Mouse (Mus musculus): Measurements from ENCODE around the gene Lhx2. TPM values are rescaled to one million over a fixed set of nuclear protein-coding genes. Genes with fewer than 3 reads are reported as not detected.

Lhx2 gene
- polyA plus RNA-seq (2014; fragmentation: Nextera tagmentation; extraction: Ambion mirVana) = 0.20 and 0.39 TPM in 2 replicates

GRCm38 (mm10) chr2:38338990-38339909, at the start of gene Lhx2:
Gene Lhx2, plus strand, starts transcription at chr2:38339281.
- no peak for TF ChIP-seq CTCF (IDR thresholded peaks at IDR 0.05; ENCODE audit: low read depth)
- peaks cover 95% of the 10 kb centered on the region for H3K27me3 ChIP-seq (ENCODE audit: insufficient read depth, low read length)
- no peaks in the 10 kb centered on the region for H3K4me1 ChIP-seq (ENCODE audit: insufficient read depth)
- peak within 1 kb of the TSS; percentile 40 for H3K4me3 ChIP-seq (ENCODE audit: low read depth, low read length)
- H3K36me3 ChIP-seq (ENCODE audit: insufficient read depth) = no peaks in the 10 kb centered on the region
- under 1% methylated on average over 63 of the region's 92 CpGs for WGBS
- peak within 1 kb of the TSS; percentile 34 for H3K9ac ChIP-seq
- H3K9me3 ChIP-seq (ENCODE audit: low read depth, low read length) = no peaks in the 10 kb centered on the region
- no peak within 1 kb of the TSS for H3K27ac ChIP-seq (ENCODE audit: low read depth)
- ATAC-seq (ENCODE audit: insufficient read depth) (peak; percentile 69; the same call in 1 of the 2 replicates), DNase-seq (peak; percentile 28)
- H3K4me2 ChIP-seq = peak within 1 kb of the TSS; percentile 73

- Histone ChIP-seq H3K4me1 (ENCODE audit: insufficient read depth) (no peaks in the 10 kb centered on the region), H3K27ac (ENCODE audit: low read depth) (no peak overlapping the region), H3K36me3 (ENCODE audit: insufficient read depth) (no peaks in the 10 kb centered on the region), H3K4me3 (ENCODE audit: low read depth, low read length) (no peak overlapping the region), H3K9ac (no peak overlapping the region), H3K27me3 (ENCODE audit: insufficient read depth, low read length) (no peaks in the 10 kb centered on the region), H3K4me2 (no peak overlapping the region), H3K9me3 (ENCODE audit: low read depth, low read length) (no peaks in the 10 kb centered on the region)
- TF ChIP-seq CTCF (IDR thresholded peaks at IDR 0.05; ENCODE audit: low read depth) = no peak
- no peak for ATAC-seq (ENCODE audit: insufficient read depth)
- WGBS = 77% methylated on average over 1 of the region's 1 CpGs
- no peak for DNase-seq
Observed at GRCm38 (mm10) chr2:38291526-38291925, 47.6 kb upstream of the Lhx2 start.

- H3K27me3 ChIP-seq (ENCODE audit: insufficient read depth, low read length) = no peaks in the 10 kb centered on the region
- H3K4me2 ChIP-seq = no peak overlapping the region
- no peak overlapping the region for H3K27ac ChIP-seq (ENCODE audit: low read depth)
- H3K9me3 ChIP-seq (ENCODE audit: low read depth, low read length) = no peaks in the 10 kb centered on the region
- no peak for DNase-seq
- ATAC-seq (ENCODE audit: insufficient read depth) = no peak
- H3K4me1 ChIP-seq (ENCODE audit: insufficient read depth) = peaks cover 1% of the 10 kb centered on the region; the same call in 1 of the 2 replicates
- 83% methylated on average over 4 of the region's 4 CpGs for WGBS
- H3K9ac ChIP-seq = no peak overlapping the region
- H3K4me3 ChIP-seq (ENCODE audit: low read depth, low read length) = no peak overlapping the region
- no peak for TF ChIP-seq CTCF (IDR thresholded peaks at IDR 0.05; ENCODE audit: low read depth)
- no peaks in the 10 kb centered on the region for H3K36me3 ChIP-seq (ENCODE audit: insufficient read depth)
Observed at GRCm38 (mm10) chr2:38295939-38296338, 43.1 kb upstream of the Lhx2 start.

- Histone ChIP-seq H3K27me3 (ENCODE audit: insufficient read depth, low read length) (no peaks in the 10 kb centered on the region), H3K4me1 (ENCODE audit: insufficient read depth) (peaks cover 3% of the 10 kb centered on the region; the same call in 1 of the 2 replicates), H3K27ac (ENCODE audit: low read depth) (no peak overlapping the region), H3K4me3 (ENCODE audit: low read depth, low read length) (no peak overlapping the region), H3K36me3 (ENCODE audit: insufficient read depth) (no peaks in the 10 kb centered on the region), H3K9me3 (ENCODE audit: low read depth, low read length) (no peaks in the 10 kb centered on the region), H3K4me2 (no peak overlapping the region), H3K9ac (no peak overlapping the region)
- WGBS = 28% methylated on average over 2 of the region's 2 CpGs
- TF ChIP-seq CTCF (IDR thresholded peaks at IDR 0.05; ENCODE audit: low read depth) = no peak
- DNase-seq (peak; percentile 51), ATAC-seq (ENCODE audit: insufficient read depth) (peak; percentile 56; the same call in 1 of the 2 replicates)
Observed at GRCm38 (mm10) chr2:38300941-38301340, 38.1 kb upstream of the Lhx2 start.

GRCm38 (mm10) chr2:38305152-38305551, 33.9 kb upstream of the Lhx2 start:
- peaks cover 3% of the 10 kb centered on the region; the same call in 1 of the 2 replicates for H3K4me1 ChIP-seq (ENCODE audit: insufficient read depth)
- 76% methylated on average over 1 of the region's 1 CpGs for WGBS

GRCm38 (mm10) chr2:38312921-38313320, 26.2 kb upstream of the Lhx2 start:
- no peak overlapping the region for H3K4me3 ChIP-seq (ENCODE audit: low read depth, low read length)
- TF ChIP-seq CTCF (IDR thresholded peaks at IDR 0.05; ENCODE audit: low read depth) = no peak
- no peak overlapping the region for H3K9ac ChIP-seq
- H3K36me3 ChIP-seq (ENCODE audit: insufficient read depth) = no peaks in the 10 kb centered on the region
- no peak overlapping the region for H3K27ac ChIP-seq (ENCODE audit: low read depth)
- H3K9me3 ChIP-seq (ENCODE audit: low read depth, low read length) = no peaks in the 10 kb centered on the region
- no peak for DNase-seq
- no peaks in the 10 kb centered on the region for H3K4me1 ChIP-seq (ENCODE audit: insufficient read depth)
- no peak for ATAC-seq (ENCODE audit: insufficient read depth)
- WGBS = 35% methylated on average over 3 of the region's 3 CpGs
- H3K4me2 ChIP-seq = no peak overlapping the region
- no peaks in the 10 kb centered on the region for H3K27me3 ChIP-seq (ENCODE audit: insufficient read depth, low read length)

More at GRCm38 (mm10) chr2:38305152-38305551, 33.9 kb upstream of the Lhx2 start:
- no peaks in the 10 kb centered on the region for H3K9me3 ChIP-seq (ENCODE audit: low read depth, low read length)
- no peak overlapping the region for H3K4me3 ChIP-seq (ENCODE audit: low read depth, low read length)
- no peak overlapping the region for H3K27ac ChIP-seq (ENCODE audit: low read depth)
- no peaks in the 10 kb centered on the region for H3K27me3 ChIP-seq (ENCODE audit: insufficient read depth, low read length)
- no peak overlapping the region for H3K9ac ChIP-seq
- ATAC-seq (ENCODE audit: insufficient read depth) (no peak), DNase-seq (no peak)
- H3K4me2 ChIP-seq = no peak overlapping the region
- no peak for TF ChIP-seq CTCF (IDR thresholded peaks at IDR 0.05; ENCODE audit: low read depth)
- no peaks in the 10 kb centered on the region for H3K36me3 ChIP-seq (ENCODE audit: insufficient read depth)

GRCm38 (mm10) chr2:38313399-38313798, 25.7 kb upstream of the Lhx2 start:
- H3K36me3 ChIP-seq (ENCODE audit: insufficient read depth) = no peaks in the 10 kb centered on the region
- no peak for TF ChIP-seq CTCF (IDR thresholded peaks at IDR 0.05; ENCODE audit: low read depth)
- no peak overlapping the region for H3K4me3 ChIP-seq (ENCODE audit: low read depth, low read length)
- ATAC-seq (ENCODE audit: insufficient read depth) = no peak
- H3K4me1 ChIP-seq (ENCODE audit: insufficient read depth) = no peaks in the 10 kb centered on the region
- no peak for DNase-seq
- no peaks in the 10 kb centered on the region for H3K9me3 ChIP-seq (ENCODE audit: low read depth, low read length)
- no peaks in the 10 kb centered on the region for H3K27me3 ChIP-seq (ENCODE audit: insufficient read depth, low read length)
- H3K4me2 ChIP-seq = no peak overlapping the region
- H3K9ac ChIP-seq = no peak overlapping the region
- H3K27ac ChIP-seq (ENCODE audit: low read depth) = no peak overlapping the region
- 46% methylated on average over 3 of the region's 3 CpGs for WGBS

Measured in lung, embryonic 14.5 days (tissue).